Mouse (Mus musculus) retina, postnatal 1 day (tissue): ENCODE measurements around the gene Tap1.

Experiments
- DNase-seq: peaks from one replicate; pipeline ENCODE4 v3.0.0-alpha.2; 2012

The Tap1 gene

GRCm38 (mm10) chr17:34179913-34180859 is 7.2 kb upstream of the Tap1 start:
- no peak for DNase-seq

DNA sequence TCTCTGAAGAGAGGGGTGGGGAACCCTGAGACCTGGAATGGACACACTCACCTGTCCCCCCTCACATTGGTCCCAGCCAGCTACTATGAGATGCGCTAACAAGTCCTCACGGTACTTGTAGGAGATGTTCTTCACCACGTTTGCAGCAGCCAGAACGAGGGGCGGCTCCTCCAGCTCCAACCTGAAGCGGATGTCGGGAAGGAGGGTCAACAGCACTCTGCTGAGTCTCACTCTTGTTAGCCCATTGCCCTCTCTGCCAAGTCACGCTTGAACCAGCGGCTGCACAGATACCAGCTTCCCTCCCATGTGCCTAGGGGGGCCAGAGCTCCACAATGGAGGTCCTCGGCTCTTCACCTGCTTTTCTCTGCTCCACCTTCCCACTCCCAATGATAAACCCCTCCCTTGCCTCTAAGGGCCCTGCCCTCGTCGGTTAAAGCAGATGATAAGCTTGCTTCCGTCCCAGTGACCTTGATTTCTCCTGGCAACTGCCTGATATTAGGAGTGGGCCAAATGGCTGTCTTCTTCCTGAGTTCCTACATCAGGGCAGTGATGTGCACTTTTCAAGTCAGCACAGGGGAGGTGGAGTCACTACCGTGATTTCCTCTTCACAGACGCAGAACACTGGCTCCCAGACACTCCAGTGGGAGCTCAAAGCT is 3.7 kb upstream of the Tap1 start:
- no peak for DNase-seq

GRCm38 (mm10) chr17:34185526-34185925 is 1.8 kb upstream of the Tap1 start:
- no peak for DNase-seq

DNA sequence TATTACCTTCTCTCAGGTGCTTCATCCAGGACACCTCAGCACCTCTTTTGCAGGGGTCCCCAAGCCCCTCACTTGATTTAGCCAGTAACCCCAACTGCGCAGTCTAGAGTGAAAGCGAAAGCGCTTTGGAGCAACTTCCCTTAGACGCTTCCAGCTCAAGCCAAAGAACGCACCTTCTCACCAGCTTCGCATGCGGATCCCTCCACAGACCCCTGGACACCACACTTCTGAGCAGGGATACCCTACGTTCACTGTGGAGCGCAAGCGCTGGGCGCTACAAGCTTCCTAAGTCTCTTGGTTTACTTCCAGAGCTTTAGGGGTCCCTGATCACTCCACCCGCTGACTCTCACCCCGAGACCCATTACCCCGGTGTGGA is 480 bp upstream of the Tap1 start:
- DNase-seq = no peak

DNA sequence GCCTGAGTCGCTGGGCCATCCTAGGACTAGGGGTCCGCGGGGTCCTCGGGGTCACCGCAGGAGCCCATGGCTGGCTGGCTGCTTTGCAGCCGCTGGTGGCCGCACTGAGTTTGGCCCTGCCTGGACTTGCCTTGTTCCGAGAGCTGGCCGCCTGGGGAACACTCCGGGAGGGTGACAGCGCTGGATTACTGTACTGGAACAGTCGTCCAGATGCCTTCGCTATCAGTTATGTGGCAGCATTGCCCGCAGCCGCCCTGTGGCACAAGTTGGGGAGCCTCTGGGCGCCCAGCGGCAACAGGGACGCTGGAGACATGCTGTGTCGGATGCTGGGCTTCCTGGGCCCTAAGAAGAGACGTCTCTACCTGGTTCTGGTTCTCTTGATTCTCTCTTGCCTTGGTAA is 657 bp downstream of the Tap1 start:
- DNase-seq = no peak

GRCm38 (mm10) chr17:34188986-34189385 is 1.6 kb downstream of the Tap1 start:
- no peak for DNase-seq

DNA sequence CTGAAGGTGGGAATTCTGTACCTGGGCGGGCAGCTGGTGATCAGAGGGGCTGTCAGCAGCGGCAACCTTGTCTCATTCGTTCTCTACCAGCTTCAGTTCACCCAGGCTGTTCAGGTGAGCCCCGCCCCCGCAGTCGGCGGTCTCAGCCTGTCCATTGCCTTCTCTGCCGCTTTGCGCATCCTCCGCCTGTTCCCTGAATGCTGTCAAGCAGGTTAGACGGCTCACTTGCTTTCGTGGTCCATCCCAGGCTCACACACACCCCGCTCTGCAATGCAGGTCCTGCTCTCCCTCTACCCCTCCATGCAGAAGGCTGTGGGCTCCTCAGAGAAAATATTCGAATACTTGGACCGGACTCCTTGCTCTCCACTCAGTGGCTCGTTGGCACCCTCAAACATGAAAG is 5.5 kb downstream of the Tap1 start:
- DNase-seq = no peak

- DNase-seq = no peak
Measured at GRCm38 (mm10) chr17:34193468-34193867, 6.1 kb downstream of the Tap1 start.

DNA sequence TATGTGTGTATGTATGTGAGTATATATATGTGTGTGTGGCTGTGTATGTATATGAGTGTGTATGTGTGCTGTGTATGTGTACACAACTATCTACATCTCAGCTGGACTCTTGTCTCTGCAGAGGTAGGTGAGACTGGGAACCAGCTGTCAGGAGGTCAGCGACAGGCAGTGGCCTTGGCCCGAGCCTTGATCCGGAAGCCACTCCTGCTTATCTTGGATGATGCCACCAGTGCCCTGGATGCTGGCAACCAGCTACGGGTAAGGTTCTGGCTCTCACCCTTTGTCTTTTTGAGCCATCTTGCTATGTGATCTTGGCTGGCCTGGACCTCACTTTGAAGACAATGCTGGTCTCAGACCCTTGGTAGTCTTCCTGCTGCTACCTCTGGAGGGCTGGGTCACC is 7.4 kb downstream of the Tap1 start:
- no peak for DNase-seq

GRCm38 (mm10) chr17:34196491-34196890 is 9.1 kb downstream of the Tap1 start:
- DNase-seq = no peak

GRCm38 (mm10) chr17:34196941-34197894 is 9.9 kb downstream of the Tap1 start, which contains the start of gene Psmb8:
Gene Psmb8 (plus strand): TSS chr17:34197721.
- peak; percentile 91 for DNase-seq

DNA sequence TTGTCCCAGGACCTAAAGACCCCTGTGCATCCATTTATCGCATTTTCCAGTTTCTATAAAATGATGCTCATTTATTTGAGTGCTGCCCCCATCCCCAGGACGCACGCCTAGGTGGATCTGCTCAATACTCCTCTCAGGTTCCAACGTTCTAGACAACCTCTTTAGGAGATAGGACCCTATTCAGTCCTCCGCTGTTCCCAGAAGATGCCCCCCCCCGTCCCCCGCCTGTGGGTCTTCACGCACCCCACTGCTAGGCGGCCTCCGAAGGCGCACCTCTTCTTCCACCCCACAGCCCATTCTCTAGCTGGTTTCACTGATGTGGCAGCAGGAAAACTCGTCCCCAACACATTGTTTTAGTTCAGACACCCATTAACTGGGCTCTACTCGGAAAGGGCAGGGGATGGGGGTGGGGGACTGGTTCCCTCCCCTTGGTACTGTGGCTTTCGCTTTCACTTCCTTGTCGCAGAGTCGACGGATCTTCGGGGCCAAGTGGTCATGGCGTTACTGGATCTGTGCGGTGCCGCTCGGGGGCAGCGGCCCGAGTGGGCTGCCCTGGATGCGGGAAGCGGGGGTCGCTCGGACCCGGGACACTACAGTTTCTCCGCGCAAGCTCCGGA is 10.7 kb downstream of the Tap1 start:
- peak; percentile 38 for DNase-seq

DNA sequence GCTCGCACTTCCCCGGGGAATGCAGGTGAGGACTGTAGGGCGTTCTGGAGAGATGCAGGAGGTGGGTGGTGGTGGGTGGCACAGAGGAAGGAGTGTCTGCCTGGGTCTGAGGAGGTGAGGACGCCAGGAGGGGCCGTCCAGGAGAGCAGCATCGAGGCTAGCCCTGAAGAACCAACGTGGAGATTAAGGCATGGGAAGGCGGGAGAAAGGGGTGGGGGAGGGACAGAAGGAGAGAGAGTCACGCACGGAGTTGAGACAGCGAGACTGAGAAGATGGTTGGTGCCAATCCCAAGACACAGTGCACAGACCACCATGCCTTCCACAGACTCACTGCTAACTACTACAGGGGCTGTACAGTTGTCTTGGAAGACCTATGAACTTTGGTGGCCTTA is 11.2 kb downstream of the Tap1 start:
- no peak for DNase-seq

DNA sequence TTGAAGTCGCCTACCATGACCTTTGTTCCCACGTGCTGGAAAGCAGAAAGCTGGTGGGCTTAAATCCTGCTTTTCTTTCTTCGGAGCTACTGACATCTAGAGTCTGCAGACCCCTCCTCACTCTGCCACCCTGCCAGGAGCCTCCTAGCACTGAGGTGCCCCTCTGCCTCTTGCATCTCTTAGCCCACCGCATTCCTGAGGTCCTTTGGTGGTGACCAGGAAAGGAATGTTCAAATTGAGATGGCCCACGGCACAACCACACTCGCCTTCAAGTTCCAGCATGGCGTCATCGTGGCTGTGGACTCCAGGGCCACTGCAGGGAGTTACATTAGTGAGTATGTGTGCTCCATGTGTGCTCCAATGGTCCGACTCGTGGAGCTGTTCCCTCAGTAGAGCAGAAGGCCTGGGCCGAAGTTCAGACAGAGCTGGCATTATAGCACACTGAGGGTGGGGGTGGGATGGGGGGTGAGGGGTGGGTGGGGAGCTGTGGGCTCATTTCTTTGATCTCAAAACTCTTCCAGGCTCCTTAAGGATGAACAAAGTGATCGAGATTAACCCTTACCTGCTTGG is 11.8 kb downstream of the Tap1 start:
- no peak for DNase-seq

DNA sequence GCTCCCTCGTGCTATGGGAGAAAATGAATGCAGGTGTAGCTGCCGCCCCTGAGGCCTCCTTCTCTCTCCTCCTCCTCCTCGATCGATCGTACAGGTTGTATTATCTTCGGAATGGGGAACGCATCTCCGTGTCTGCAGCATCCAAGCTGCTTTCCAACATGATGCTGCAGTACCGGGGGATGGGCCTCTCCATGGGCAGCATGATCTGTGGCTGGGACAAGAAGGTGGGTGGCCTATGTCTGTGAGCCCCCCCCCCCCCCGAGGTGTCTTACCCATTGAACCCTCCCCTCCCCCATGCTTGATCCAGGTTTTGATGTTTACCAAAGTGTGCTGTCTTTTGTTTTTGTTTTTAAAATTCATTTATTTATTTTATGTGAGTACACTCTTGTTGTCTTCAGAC is 12.7 kb downstream of the Tap1 start:
- DNase-seq = no peak

GRCm38 (mm10) chr17:34200772-34201505 is 13.6 kb downstream of the Tap1 start:
- no peak for DNase-seq

GRCm38 (mm10) chr17:34201506-34202055 is 14.2 kb downstream of the Tap1 start:
- DNase-seq = no peak

DNA sequence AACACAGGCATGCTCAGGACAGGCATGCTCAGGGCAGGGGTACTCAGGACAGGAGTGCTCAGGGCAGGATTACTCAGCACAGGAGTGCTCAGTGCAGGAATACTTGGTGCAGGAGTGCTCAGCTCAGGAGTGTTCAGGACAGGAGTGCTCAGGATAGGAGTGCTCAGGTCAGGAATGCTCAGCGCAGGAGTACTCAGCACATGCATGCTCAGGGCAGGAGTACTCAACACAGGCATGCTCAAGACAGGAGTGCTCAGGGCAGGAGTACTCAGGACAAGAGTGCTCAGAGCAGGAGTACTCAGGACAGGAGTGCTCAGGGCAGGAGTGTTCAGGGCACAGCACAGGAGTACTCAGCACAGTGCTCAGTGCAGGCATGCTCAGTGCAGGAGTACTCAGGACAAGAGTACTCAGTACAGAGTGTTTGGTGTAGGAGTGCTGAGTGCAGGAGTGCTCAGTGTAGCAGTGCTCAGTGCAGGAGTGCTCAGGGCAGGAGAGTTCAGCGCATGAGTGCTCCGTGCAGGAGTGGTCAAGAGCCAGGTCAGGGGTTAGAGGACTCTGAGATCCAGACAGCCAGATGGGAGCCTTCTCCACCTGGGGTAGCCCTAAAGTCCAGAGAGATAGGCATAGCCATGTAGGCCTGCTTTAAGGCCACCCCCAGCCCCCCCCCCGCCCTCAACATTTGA is 15.5 kb downstream of the Tap1 start:
- no peak for DNase-seq

- DNase-seq = no peak
Measured at GRCm38 (mm10) chr17:34203444-34203843, 16.1 kb downstream of the Tap1 start, which contains the start of gene Tap2. Gene Tap2 (plus strand): TSS chr17:34203527.

- peak; percentile 87 for DNase-seq
Measured at GRCm38 (mm10) chr17:34204303-34205010, 17.1 kb downstream of the Tap1 start.
